22 mouse cellular contexts compared by ENCODE assay signal in genomic region chr10:20585959-20586358, GRCm38 (mm10).
DNase-seq lines count a peak whose midpoint lies in the region; ATAC-seq and TF ChIP-seq lines count a peak whose summit lies in the region.
"Had no signal": no experiment of that assay in that cellular context is flagged by ENCODE, and none has a peak within 500 bp of the region (broad histone marks: within the 10 kb centered on the region; RNA-seq: fewer than 3 reads in every experiment).

No protein-coding gene starts in this region.

- no peak for TF ChIP-seq CTCF in forebrain, postnatal 0 days (IDR thresholded peaks at IDR 0.05; ENCODE audit: low read depth)

- no peak overlapping the region for H3K4me2 ChIP-seq in forebrain, postnatal 0 days (ENCODE audit: low read depth)
- H3K4me2 ChIP-seq: embryonic facial prominence, embryonic 13.5 days; heart, embryonic 13.5 days; limb, embryonic 13.5 days; neural tube, embryonic 12.5 days had no signal

- H3K27ac ChIP-seq in forebrain, postnatal 0 days (ENCODE audit: low read depth, low read length), result no peak overlapping the region
- H3K27ac ChIP-seq in forebrain, embryonic 10.5 days, result no peak overlapping the region
- H3K27ac ChIP-seq: embryonic facial prominence, embryonic 13.5 days; heart, embryonic 13.5 days; hindbrain, postnatal 0 days; limb, embryonic 13.5 days; liver, embryonic 14.5 days; neural tube, embryonic 12.5 days had no signal

- no peak overlapping the region for H3K4me3 ChIP-seq in forebrain, postnatal 0 days (ENCODE audit: low read depth, low read length)
- H3K4me3 ChIP-seq in forebrain, embryonic 10.5 days, result no peak overlapping the region
- H3K4me3 ChIP-seq: embryonic facial prominence, embryonic 13.5 days; heart, embryonic 13.5 days; limb, embryonic 13.5 days; neural tube, embryonic 12.5 days had no signal

- H3K9ac ChIP-seq in forebrain, postnatal 0 days, result no peak overlapping the region
- H3K9ac ChIP-seq: embryonic facial prominence, embryonic 13.5 days; heart, embryonic 13.5 days; limb, embryonic 13.5 days; liver, embryonic 14.5 days; neural tube, embryonic 12.5 days had no signal

- peak; percentile 92 for ATAC-seq in forebrain, postnatal 0 days
- no peak for ATAC-seq in activated CD4-positive, CD25-positive, alpha-beta regulatory T cell, adult 4 months
- ATAC-seq: hindbrain, postnatal 0 days had no signal

- 61% methylated on average over 4 of the region's 4 CpGs for WGBS in forebrain, postnatal 0 days
- 94% methylated on average over 4 of the region's 4 CpGs for WGBS in forebrain, embryonic 10.5 days

- no peaks in the 10 kb centered on the region for H3K9me3 ChIP-seq in forebrain, postnatal 0 days (ENCODE audit: low read length)
- H3K9me3 ChIP-seq in forebrain, embryonic 10.5 days, result no peaks in the 10 kb centered on the region
- H3K9me3 ChIP-seq: heart, embryonic 13.5 days; neural tube, embryonic 12.5 days had no signal

- no peaks in the 10 kb centered on the region for H3K27me3 ChIP-seq in forebrain, postnatal 0 days (ENCODE audit: insufficient read depth, low read length)
- no peaks in the 10 kb centered on the region for H3K27me3 ChIP-seq in forebrain, embryonic 10.5 days (ENCODE audit: poor library complexity, severe bottlenecking)
- H3K27me3 ChIP-seq: CH12.LX; embryonic facial prominence, embryonic 13.5 days; heart, embryonic 13.5 days; neural tube, embryonic 12.5 days had no signal

- no peaks in the 10 kb centered on the region for H3K4me1 ChIP-seq in forebrain, postnatal 0 days (ENCODE audit: insufficient read depth)
- no peaks in the 10 kb centered on the region for H3K4me1 ChIP-seq in forebrain, embryonic 10.5 days
- H3K4me1 ChIP-seq: neural tube, embryonic 12.5 days had no signal

- H3K36me3 ChIP-seq in forebrain, postnatal 0 days (ENCODE audit: insufficient read depth), result no peaks in the 10 kb centered on the region
- H3K36me3 ChIP-seq in forebrain, embryonic 10.5 days (replicated peaks), result no peaks in the 10 kb centered on the region
- H3K36me3 ChIP-seq: embryonic facial prominence, embryonic 13.5 days; heart, embryonic 13.5 days; limb, embryonic 13.5 days; neural tube, embryonic 12.5 days had no signal

- peak; percentile 81 for DNase-seq in forebrain, postnatal 0 days
- no peak for DNase-seq in forebrain, embryonic 10.5 days (ENCODE audit: extremely low spot score, low spot score)
- DNase-seq in frontal cortex, adult 2 months (ENCODE audit: extremely low spot score in 1 of 2, low spot score in 1 of 2), result peak; percentile 41 to 62
- peak; percentile 12 to 18 for DNase-seq in layer of hippocampus, postnatal 36 days
- DNase-seq in right cerebral cortex, postnatal 10 days (ENCODE audit: low spot score in 2 of 2), result peak; percentile 53 to 78
- no peak for DNase-seq in kidney, postnatal 14 days
- DNase-seq in yolk sac, embryonic 10.5 days (ENCODE audit: low spot score), result no peak
- DNase-seq: adrenal gland, postnatal 10 days; cerebellum, adult 8-10 months; gastrocnemius, adult 2 months; heart, adult 11 months; heart, postnatal 36 days; kidney, adult 11 months; kidney, postnatal 36 days had no signal

Comparison
In these comparisons a context has a peak if more than half of its experiments do, and no peak if none do; other contexts are left out.
1. DNase-seq: peak in forebrain, postnatal 0 days (single experiment), frontal cortex, adult 2 months (2 of 2), layer of hippocampus, postnatal 36 days (2 of 2) and right cerebral cortex, postnatal 10 days (2 of 2); none in forebrain, embryonic 10.5 days (single experiment), kidney, postnatal 14 days (single experiment) and yolk sac, embryonic 10.5 days (single experiment).